Mouse (Mus musculus) ES-E14 (cell line): Measurements from ENCODE around the gene Ankrd22.

Source experiments
- CHD2 ChIP-seq: IDR thresholded peaks from 2 replicates; pipeline ENCODE4 v1.6.1; 2014; ENCODE audit warnings: mild to moderate bottlenecking, low read depth, low read length, inconsistent platforms
- HCFC1 ChIP-seq: IDR thresholded peaks from 2 replicates; pipeline ENCODE4 v1.6.1; 2012; ENCODE audit warnings: low read length, inconsistent platforms, borderline replicate concordance; ENCODE audit not compliant: insufficient read depth

GRCm38 (mm10) chr19:34151909-34152308, 13.9 kb downstream of the Ankrd22 start:
- TF ChIP-seq HCFC1 (no peak), CHD2 (no peak)
